Mouse (Mus musculus): ENCODE data around the gene D630023F18Rik.

D630023F18Rik gene

GRCm38 (mm10) chr1:65112031-65112806 lies 10.8 kb downstream of the D630023F18Rik start:
- DNase-seq (ENCODE audit: low spot score in 2 of 2): peak in 1 of 2 experiments; percentile 56

DNA sequence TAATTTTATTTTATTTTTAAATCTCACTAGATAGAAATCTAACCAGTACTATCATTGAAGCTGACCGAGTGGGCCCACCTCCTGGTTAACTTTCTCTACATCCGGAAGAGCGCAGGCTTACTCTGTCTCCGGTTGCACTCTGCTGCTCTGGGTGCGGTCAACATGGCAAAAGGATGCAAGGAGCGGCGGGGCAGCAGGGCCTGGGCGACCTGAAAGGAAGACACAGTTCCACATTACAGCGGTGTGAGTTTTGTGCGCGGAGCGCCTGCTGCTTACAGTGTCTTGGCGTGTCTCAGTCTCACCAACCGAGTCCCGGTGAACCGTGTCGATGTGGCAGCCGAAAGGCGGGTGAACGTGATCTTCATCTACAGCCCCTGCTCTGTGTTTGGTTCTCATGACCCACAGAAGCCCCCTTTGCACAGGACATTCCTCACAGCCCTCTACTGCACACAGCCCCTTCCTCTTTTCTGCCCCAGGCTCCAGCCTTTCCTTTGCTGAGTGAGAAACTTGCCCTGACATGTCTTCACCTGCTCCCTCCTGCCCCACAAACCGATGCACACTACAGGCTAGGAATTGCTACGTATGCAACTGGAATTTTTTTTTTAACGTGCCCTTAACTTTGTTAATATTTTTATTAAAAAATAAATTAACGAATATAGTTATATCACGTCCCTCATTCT lies 13.1 kb downstream of the D630023F18Rik start:
- DNase-seq (ENCODE audit: low spot score in 2 of 2): no peak

- no peak for DNase-seq (ENCODE audit: low spot score in 2 of 2)
Measured at GRCm38 (mm10) chr1:65109196-65109595, 13.8 kb downstream of the D630023F18Rik start.

GRCm38 (mm10) chr1:65107654-65108279 lies 15.2 kb downstream of the D630023F18Rik start:
- DNase-seq (ENCODE audit: low spot score in 2 of 2): no peak

DNA sequence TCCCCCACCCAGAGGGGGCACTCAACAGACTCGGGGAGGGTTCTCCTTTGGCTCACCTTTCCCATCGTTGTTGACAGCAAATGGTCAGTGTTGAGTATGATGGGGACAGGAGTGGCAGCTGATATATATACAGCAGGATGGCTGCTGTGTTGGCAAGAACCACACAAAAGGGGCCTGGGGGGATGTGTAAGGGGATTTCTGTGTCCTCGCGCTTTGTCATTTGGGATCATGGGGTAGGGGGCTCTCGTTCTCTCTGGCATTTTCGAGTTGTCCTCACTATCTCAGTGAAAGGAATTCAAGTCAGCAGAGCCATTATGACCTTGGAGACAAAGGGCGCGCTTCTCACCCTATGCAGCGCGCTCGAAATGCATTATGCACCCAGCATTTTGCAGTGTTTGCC lies 19.7 kb downstream of the D630023F18Rik start, which contains the start of gene Cryga:
Cryga (minus strand) TSS at position 101 of the 400 bp plus-strand sequence.
- DNase-seq (ENCODE audit: low spot score in 2 of 2): no peak

GRCm38 (mm10) chr1:65096953-65097352 lies 26.1 kb downstream of the D630023F18Rik start:
- DNase-seq (ENCODE audit: low spot score in 2 of 2): no peak

DNA sequence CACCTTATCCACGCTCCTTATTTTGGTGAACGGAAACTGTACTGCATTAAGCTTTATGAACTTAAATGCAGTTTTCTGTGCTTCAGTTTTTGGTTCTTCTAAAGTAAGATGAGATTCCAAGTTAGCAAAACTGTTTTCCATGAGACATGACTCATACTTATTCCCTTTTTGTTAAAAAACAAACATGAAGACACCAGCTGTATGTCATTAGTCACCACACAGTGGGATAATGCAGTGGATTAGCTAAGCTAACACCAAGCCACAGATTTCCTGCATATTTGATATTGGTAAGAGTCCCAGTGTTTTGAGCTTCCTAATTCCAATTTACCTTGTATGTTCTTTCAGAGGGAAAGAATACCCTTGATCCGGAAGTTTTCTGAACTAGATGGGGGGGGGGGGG lies 31.4 kb downstream of the D630023F18Rik start:
- no peak for DNase-seq (ENCODE audit: low spot score in 2 of 2)

DNA sequence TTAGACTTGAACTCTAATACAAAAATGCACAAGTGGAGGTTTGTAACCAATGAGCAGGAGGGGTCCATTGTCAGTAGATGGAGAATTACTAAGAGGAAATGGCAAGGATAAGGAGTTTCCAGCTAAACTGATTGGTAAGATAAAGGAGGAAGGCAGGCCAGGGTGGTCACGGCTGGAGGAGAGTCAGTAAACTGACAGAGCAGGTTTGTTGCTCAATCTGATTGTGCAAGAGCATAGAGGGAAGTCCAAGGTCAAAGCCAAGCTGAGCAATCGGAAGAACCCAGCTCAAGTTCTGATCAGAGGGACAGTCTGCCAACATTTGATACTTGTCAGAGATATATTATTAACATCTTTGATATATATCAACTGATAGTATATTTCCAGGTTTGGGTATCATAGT lies 32.6 kb downstream of the D630023F18Rik start:
- no peak for DNase-seq (ENCODE audit: low spot score in 2 of 2)

- DNase-seq (ENCODE audit: low spot score in 2 of 2): no peak
Measured at GRCm38 (mm10) chr1:65088567-65089356, 34.3 kb downstream of the D630023F18Rik start.

- DNase-seq (ENCODE audit: low spot score in 2 of 2): no peak
Measured at GRCm38 (mm10) chr1:65082188-65082587, 40.8 kb downstream of the D630023F18Rik start, which contains the start of gene Crygb. TSS of gene Crygb (minus strand) at chr1:65082288.

DNA sequence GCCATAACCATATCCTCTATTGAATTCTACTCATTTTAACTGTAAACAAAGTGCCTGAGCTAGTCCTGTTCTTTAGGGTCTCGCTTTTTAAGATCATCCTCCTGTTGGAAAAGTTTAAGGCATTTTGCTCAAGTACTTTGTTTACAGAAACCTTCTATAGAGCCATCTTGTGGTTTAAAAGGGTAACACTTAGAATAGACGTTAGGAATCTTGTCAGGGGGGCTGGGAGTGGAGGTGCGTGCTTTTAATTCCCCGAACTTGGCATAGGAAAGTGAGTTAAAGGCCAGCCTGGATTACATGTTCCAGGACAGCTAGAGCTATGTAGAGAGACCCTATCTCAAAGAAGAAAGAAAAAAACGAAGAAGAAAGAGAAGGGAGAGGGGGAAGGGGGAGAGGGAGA lies 47.4 kb downstream of the D630023F18Rik start:
- DNase-seq (ENCODE audit: low spot score in 2 of 2): no peak

DNA sequence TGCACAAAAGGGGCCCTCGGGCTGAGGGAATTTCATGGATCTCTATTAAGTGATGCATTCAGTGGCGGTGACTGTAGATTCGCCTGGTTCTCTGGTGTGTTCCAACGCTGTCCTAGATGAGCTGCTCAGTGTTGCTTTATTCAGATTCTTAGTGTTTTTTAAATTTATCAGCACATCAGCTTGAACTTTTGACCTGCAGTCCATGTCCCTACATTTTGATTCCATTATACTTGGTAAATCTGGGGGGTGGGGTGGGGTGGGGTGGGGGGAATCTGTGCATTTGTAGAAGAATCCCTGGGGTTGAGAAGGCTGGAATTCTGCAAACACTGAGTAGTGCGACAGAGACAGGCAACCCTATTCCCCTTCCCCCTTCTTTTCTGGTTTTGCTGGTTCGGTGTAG lies 49.4 kb downstream of the D630023F18Rik start, which contains the start of gene Crygc:
Crygc (minus strand) TSS at position 101 of the 400 bp plus-strand sequence.
- no peak for DNase-seq (ENCODE audit: low spot score in 2 of 2)

DNA sequence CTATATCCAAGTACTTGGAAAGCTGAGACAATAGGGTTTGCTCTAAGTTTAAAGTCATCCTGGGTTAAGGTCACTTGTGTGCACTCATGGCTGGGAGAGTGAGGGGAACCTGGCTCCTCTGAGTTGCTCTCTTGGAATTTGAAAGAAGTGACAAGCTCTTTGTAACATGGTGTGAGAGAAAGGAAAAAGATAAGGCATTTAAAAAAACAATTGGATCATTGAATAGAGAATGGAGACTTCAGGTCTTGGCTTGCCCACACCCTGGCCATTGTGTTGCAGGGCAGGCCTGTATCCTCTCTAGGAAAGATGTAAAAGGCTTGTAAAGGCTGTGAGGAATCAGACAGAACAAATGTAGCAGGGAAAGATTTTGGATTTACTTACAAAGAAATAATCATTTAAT lies 55.2 kb downstream of the D630023F18Rik start:
- DNase-seq (ENCODE audit: low spot score in 2 of 2): no peak

DNA sequence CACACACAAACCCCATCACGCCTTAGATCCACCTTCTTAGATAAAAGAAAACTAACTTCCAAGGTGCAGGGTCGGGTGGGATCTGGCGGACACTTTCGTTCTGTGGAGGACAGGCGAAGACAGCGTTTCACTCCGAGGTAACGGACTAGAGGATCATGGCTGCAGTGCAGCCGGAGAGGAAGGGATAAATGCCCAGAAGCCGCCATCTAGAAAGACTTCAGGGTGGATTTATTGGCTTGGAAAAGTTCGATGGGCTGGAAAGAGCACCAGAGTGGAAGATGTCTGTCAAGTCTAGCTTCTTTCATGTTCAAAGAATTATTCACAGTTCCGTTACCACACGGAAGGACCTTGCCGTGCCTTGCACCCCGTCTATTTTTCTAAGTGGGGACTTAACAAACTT lies 58.8 kb downstream of the D630023F18Rik start:
- no peak for DNase-seq (ENCODE audit: low spot score in 2 of 2)

DNA sequence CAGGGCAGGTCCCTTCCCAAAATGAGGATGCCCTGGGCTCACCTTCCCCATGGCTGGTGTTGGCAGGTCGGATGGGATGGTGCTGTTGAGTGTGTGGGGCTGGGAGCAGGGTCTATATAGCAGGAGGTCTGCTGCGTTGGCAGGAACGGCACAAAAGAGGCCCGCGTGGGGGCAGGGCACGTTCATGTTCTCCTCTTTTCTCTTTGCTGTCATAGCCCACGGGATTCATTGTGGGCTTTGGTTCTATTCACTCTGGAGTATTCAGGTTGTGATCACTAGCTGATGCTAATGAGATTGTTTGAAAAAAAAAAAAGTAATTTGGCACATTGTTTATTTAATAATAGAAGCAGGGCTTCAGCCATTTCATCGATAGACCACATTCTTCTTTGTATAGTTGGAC lies 59.7 kb downstream of the D630023F18Rik start, which contains the start of gene Crygd:
Crygd (minus strand) TSS at position 101 of the 400 bp plus-strand sequence.
- DNase-seq (ENCODE audit: low spot score in 2 of 2): no peak
